Mouse (Mus musculus) kidney, adult 2 months (tissue): ENCODE data around the gene Slc47a2. TPM values are rescaled to one million over a fixed set of nuclear protein-coding genes. Genes with fewer than 3 reads are reported as not detected.
A peak's percentile ranks its signal among the peaks of the same experiment; 100 is the strongest.

ENCODE experiments used
- DNase-seq: peaks from one replicate; pipeline ENCODE4 v3.0.0; 2021
- H3K27ac ChIP-seq: fragments of 200-500 bp; 2 replicates; pipeline ENCODE4 v1.5.1; 2012; ENCODE audit warnings: low read depth, low read length, control low read depth, inconsistent platforms; ENCODE audit not compliant: insufficient read depth
- H3K27me3 ChIP-seq: fragments of 200-500 bp; replicated peaks from 2 replicates; pipeline ENCODE4 v1.6.1; 2012; ENCODE audit warnings: mild to moderate bottlenecking, moderate library complexity, low read length, inconsistent platforms; ENCODE audit not compliant: control insufficient read depth, insufficient read depth
- H3K36me3 ChIP-seq: fragments of 200-500 bp; 2 replicates; pipeline ENCODE4 v1.6.1; 2012; ENCODE audit warnings: mild to moderate bottlenecking, moderate library complexity, low read length, inconsistent platforms; ENCODE audit not compliant: control insufficient read depth, insufficient read depth
- H3K4me1 ChIP-seq: fragments of 200-500 bp; 2 replicates; pipeline ENCODE4 v1.6.1; 2011; ENCODE audit warnings: low read length; ENCODE audit not compliant: control insufficient read depth, insufficient read depth
- H3K4me3 ChIP-seq: fragments of 200-500 bp; 2 replicates; pipeline ENCODE4 v1.5.1; 2011; ENCODE audit warnings: mild to moderate bottlenecking, low read depth, low read length, control low read depth; ENCODE audit not compliant: insufficient read depth
- CTCF ChIP-seq: fragments of 200-500 bp; conservative IDR thresholded peaks from 2 replicates; pipeline ENCODE4 v1.5.1; 2011; ENCODE audit warnings: low read depth, mild to moderate bottlenecking, control low read depth, low read length, moderate library complexity, mixed read lengths; ENCODE audit not compliant: insufficient read depth, insufficient read length
- POLR2A ChIP-seq: fragments of 200-500 bp; IDR thresholded peaks from one replicate; pipeline ENCODE4 v1.6.1; 2011; ENCODE audit warnings: low read depth, low read length, control low read depth
- WGBS: fragments of 180-500 bp; shearing (Covaris S2); methylation state at CpG from one replicate; pipeline ENCODE4 v1.1.7; 2018; 5-methylcytosine and 5-hydroxymethylcytosine counted together
- polyA plus RNA-seq: library from polyadenylated mRNA; depleted of rRNA; stranded (reverse); fragments of >200 nt; gene quantifications from 2 replicates; pipeline ENCODE4 v1.2.3, GENCODE M21; 2012

The Slc47a2 gene
- polyA plus RNA-seq, 1 experiment, result 1.5 TPM

- Histone ChIP-seq H3K27ac (no peak overlapping the region), H3K4me3 (no peak overlapping the region), H3K36me3 (peaks cover 1% of the 10 kb centered on the region; the same call in 1 of the 2 replicates), H3K27me3 (no peaks in the 10 kb centered on the region), H3K4me1 (no peaks in the 10 kb centered on the region; the same call in 1 of the 2 replicates)
- TF ChIP-seq CTCF, result no peak
- TF ChIP-seq POLR2A, result no peak
- no peak for DNase-seq
- WGBS, result 12% methylated on average over 10 of the region's 10 CpGs
Measured at GRCm38 (mm10) chr11:61341971-61342370, 689 bp downstream of the Slc47a2 start.

GRCm38 (mm10) chr11:61341233-61341632 is 1.4 kb downstream of the Slc47a2 start:
- WGBS, result 85% methylated on average over 4 of the region's 4 CpGs
- Histone ChIP-seq H3K36me3 (peaks cover 1% of the 10 kb centered on the region; the same call in 1 of the 2 replicates), H3K27me3 (no peaks in the 10 kb centered on the region), H3K4me1 (no peaks in the 10 kb centered on the region; the same call in 1 of the 2 replicates), H3K27ac (no peak overlapping the region), H3K4me3 (no peak overlapping the region)
- no peak for TF ChIP-seq CTCF
- no peak for TF ChIP-seq POLR2A
- no peak for DNase-seq

GRCm38 (mm10) chr11:61340374-61340773 is 2.3 kb downstream of the Slc47a2 start:
- no peak for DNase-seq
- Histone ChIP-seq H3K4me3 (no peak overlapping the region), H3K36me3 (no peaks in the 10 kb centered on the region), H3K4me1 (no peaks in the 10 kb centered on the region; the same call in 1 of the 2 replicates), H3K27me3 (no peaks in the 10 kb centered on the region), H3K27ac (no peak overlapping the region)
- TF ChIP-seq POLR2A, result no peak
- TF ChIP-seq CTCF, result no peak
- 81% methylated on average over 4 of the region's 4 CpGs for WGBS

GRCm38 (mm10) chr11:61337586-61337985 is 5.1 kb downstream of the Slc47a2 start:
- WGBS, result 60% methylated on average over 10 of the region's 10 CpGs
- TF ChIP-seq CTCF (peak; percentile 61), POLR2A (no peak)
- no peak for DNase-seq
- Histone ChIP-seq H3K36me3 (no peaks in the 10 kb centered on the region), H3K4me1 (no peaks in the 10 kb centered on the region; the same call in 1 of the 2 replicates), H3K4me3 (no peak overlapping the region), H3K27ac (no peak overlapping the region), H3K27me3 (no peaks in the 10 kb centered on the region)

- 53% methylated on average over 10 of the region's 10 CpGs for WGBS
- TF ChIP-seq CTCF (no peak), POLR2A (no peak)
- H3K4me1 ChIP-seq, result 0 out of 2 replicates have a peak, but pooled peaks cover 4% of the 10 kb centered on the region
Measured at GRCm38 (mm10) chr11:61320904-61321687, 21.6 kb downstream of the Slc47a2 start.

GRCm38 (mm10) chr11:61319923-61320567 is 22.6 kb downstream of the Slc47a2 start:
- H3K27ac ChIP-seq, result no peak overlapping the region
- no peaks in the 10 kb centered on the region for H3K36me3 ChIP-seq
- 0 out of 2 replicates have a peak, but pooled peaks cover 4% of the 10 kb centered on the region for H3K4me1 ChIP-seq
- TF ChIP-seq CTCF (no peak), POLR2A (no peak)
- no peaks in the 10 kb centered on the region for H3K27me3 ChIP-seq
- no peak for DNase-seq
- WGBS, result 74% methylated on average over 3 of the region's 3 CpGs
- H3K4me3 ChIP-seq, result no peak overlapping the region

More at GRCm38 (mm10) chr11:61320904-61321687, 21.6 kb downstream of the Slc47a2 start:
- H3K36me3 ChIP-seq, result no peaks in the 10 kb centered on the region
- no peak overlapping the region for H3K27ac ChIP-seq
- peak; percentile 18 for DNase-seq
- no peaks in the 10 kb centered on the region for H3K27me3 ChIP-seq
- no peak overlapping the region for H3K4me3 ChIP-seq

- 44% methylated on average over 12 of the region's 12 CpGs for WGBS
- H3K4me3 ChIP-seq, result no peak overlapping the region
- TF ChIP-seq POLR2A (no peak), CTCF (no peak)
- peak; percentile 75 for DNase-seq
- 0 out of 2 replicates have a peak, but pooled peaks cover 4% of the 10 kb centered on the region for H3K4me1 ChIP-seq
- H3K27ac ChIP-seq, result no peak overlapping the region
- H3K27me3 ChIP-seq, result no peaks in the 10 kb centered on the region
- no peaks in the 10 kb centered on the region for H3K36me3 ChIP-seq
Measured at GRCm38 (mm10) chr11:61319233-61319922, 23.3 kb downstream of the Slc47a2 start.
